Mouse (Mus musculus): Measurements from ENCODE around the gene Parg. TPM values are rescaled to one million over a fixed set of nuclear protein-coding genes. Genes with fewer than 3 reads are reported as not detected.

Parg gene
- polyA plus RNA-seq, 1 experiment from 2014 or later = 7.4 TPM

GRCm38 (mm10) chr14:32311381-32312035 is 109.8 kb downstream of the Parg start:
- no peak for TF ChIP-seq CTCF (IDR thresholded peaks at IDR 0.05; ENCODE audit: low read depth)
- TF ChIP-seq EP300 (IDR thresholded peaks at IDR 0.05; ENCODE audit: low read depth) = no peak
- Histone ChIP-seq H3K27ac (ENCODE audit: low read depth) (no peak overlapping the region), H3K9ac (replicated peaks) (no peak overlapping the region), H3K36me3 (replicated peaks; ENCODE audit: insufficient read depth, low read length) (no peaks in the 10 kb centered on the region), H3K9me3 (ENCODE audit: low read length) (no peaks in the 10 kb centered on the region), H3K27me3 (ENCODE audit: insufficient read depth, low read length) (no peaks in the 10 kb centered on the region), H3K4me2 (ENCODE audit: low read depth, low read length) (no peak overlapping the region), H3K4me1 (ENCODE audit: insufficient read depth) (no peaks in the 10 kb centered on the region), H3K4me3 (ENCODE audit: low read depth, low read length) (no peak overlapping the region)
- no peak for ATAC-seq
- WGBS (ENCODE audit: insufficient replicate concordance) = 85% methylated on average over 2 of the region's 2 CpGs
- DNase-seq = no peak

- WGBS (ENCODE audit: insufficient replicate concordance) = 19% methylated on average over 4 of the region's 4 CpGs
- H3K36me3 ChIP-seq (replicated peaks; ENCODE audit: insufficient read depth, low read length) = no peaks in the 10 kb centered on the region
- no peak overlapping the region for H3K4me3 ChIP-seq (ENCODE audit: low read depth, low read length)
- no peak for DNase-seq
- no peak overlapping the region for H3K4me2 ChIP-seq (ENCODE audit: low read depth, low read length)
- H3K9me3 ChIP-seq (ENCODE audit: low read length) = no peaks in the 10 kb centered on the region
- no peak for TF ChIP-seq CTCF (IDR thresholded peaks at IDR 0.05; ENCODE audit: low read depth)
- TF ChIP-seq EP300 (IDR thresholded peaks at IDR 0.05; ENCODE audit: low read depth) = no peak
- peaks cover 4% of the 10 kb centered on the region for H3K4me1 ChIP-seq (ENCODE audit: insufficient read depth)
- H3K9ac ChIP-seq (replicated peaks) = no peak overlapping the region
- no peaks in the 10 kb centered on the region for H3K27me3 ChIP-seq (ENCODE audit: insufficient read depth, low read length)
- no peak overlapping the region for H3K27ac ChIP-seq (ENCODE audit: low read depth)
- no peak for ATAC-seq
Measured at GRCm38 (mm10) chr14:32317822-32318221, 116.1 kb downstream of the Parg start.

GRCm38 (mm10) chr14:32321732-32322685 is 120.3 kb downstream of the Parg start, which contains the start of gene Ogdhl:
TSS of gene Ogdhl (plus strand) at chr14:32322019.
- Histone ChIP-seq H3K4me2 (ENCODE audit: low read depth, low read length) (peak within 1 kb of the TSS; percentile 84), H3K27me3 (ENCODE audit: insufficient read depth, low read length) (no peaks in the 10 kb centered on the region), H3K36me3 (replicated peaks; ENCODE audit: insufficient read depth, low read length) (no peaks in the 10 kb centered on the region), H3K9me3 (ENCODE audit: low read length) (no peaks in the 10 kb centered on the region), H3K27ac (ENCODE audit: low read depth) (no peak within 1 kb of the TSS), H3K4me3 (ENCODE audit: low read depth, low read length) (peak within 1 kb of the TSS; percentile 58), H3K9ac (replicated peaks) (0 out of 2 replicates have a peak within 1 kb of the TSS, but pooled peaks have one; percentile 34), H3K4me1 (ENCODE audit: insufficient read depth) (peaks cover 4% of the 10 kb centered on the region)
- TF ChIP-seq EP300 (IDR thresholded peaks at IDR 0.05; ENCODE audit: low read depth) (no peak), CTCF (IDR thresholded peaks at IDR 0.05; ENCODE audit: low read depth) (no peak)
- ATAC-seq = peak; percentile 59
- peak; percentile 78 for DNase-seq
- WGBS (ENCODE audit: insufficient replicate concordance) = 4% methylated on average over 49 of the region's 50 CpGs

- Histone ChIP-seq H3K9me3 (ENCODE audit: low read length) (no peaks in the 10 kb centered on the region), H3K27ac (ENCODE audit: low read depth) (no peak overlapping the region), H3K4me1 (ENCODE audit: insufficient read depth) (peaks cover 4% of the 10 kb centered on the region), H3K9ac (replicated peaks) (no peak overlapping the region), H3K4me3 (ENCODE audit: low read depth, low read length) (no peak overlapping the region), H3K36me3 (replicated peaks; ENCODE audit: insufficient read depth, low read length) (no peaks in the 10 kb centered on the region), H3K4me2 (ENCODE audit: low read depth, low read length) (no peak overlapping the region), H3K27me3 (ENCODE audit: insufficient read depth, low read length) (no peaks in the 10 kb centered on the region)
- ATAC-seq (no peak), DNase-seq (no peak)
- TF ChIP-seq EP300 (IDR thresholded peaks at IDR 0.05; ENCODE audit: low read depth) = no peak
- no peak for TF ChIP-seq CTCF (IDR thresholded peaks at IDR 0.05; ENCODE audit: low read depth)
- WGBS (ENCODE audit: insufficient replicate concordance) = 75% methylated on average over 5 of the region's 5 CpGs
Measured at GRCm38 (mm10) chr14:32323221-32323620, 121.5 kb downstream of the Parg start.

DNA sequence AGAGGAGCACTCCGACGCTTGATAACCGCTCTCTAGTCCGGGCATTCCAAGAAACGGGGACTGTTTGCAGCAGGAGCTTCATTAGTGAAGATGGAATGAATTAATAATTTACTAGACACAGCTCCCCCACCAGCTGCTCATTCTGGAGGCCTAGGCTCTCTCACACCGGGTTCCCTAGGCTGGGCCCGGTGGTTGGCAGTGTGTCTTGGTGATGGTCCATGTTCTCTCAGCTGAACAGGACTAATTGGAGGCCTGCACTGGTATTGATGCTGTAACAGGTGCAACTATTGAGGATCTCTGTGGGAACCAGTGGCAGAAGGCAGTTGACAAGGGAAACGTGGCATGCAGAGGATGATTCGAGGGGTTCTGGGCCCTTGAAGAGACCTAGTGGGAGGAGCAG is 125.6 kb downstream of the Parg start:
- H3K27ac ChIP-seq (ENCODE audit: low read depth) = no peak overlapping the region
- H3K9me3 ChIP-seq (ENCODE audit: low read length) = no peaks in the 10 kb centered on the region
- no peak overlapping the region for H3K4me2 ChIP-seq (ENCODE audit: low read depth, low read length)
- DNase-seq = no peak
- ATAC-seq = no peak
- no peaks in the 10 kb centered on the region for H3K4me1 ChIP-seq (ENCODE audit: insufficient read depth)
- 80% methylated on average over 9 of the region's 9 CpGs for WGBS (ENCODE audit: insufficient replicate concordance)
- no peak for TF ChIP-seq EP300 (IDR thresholded peaks at IDR 0.05; ENCODE audit: low read depth)
- no peak for TF ChIP-seq CTCF (IDR thresholded peaks at IDR 0.05; ENCODE audit: low read depth)
- H3K27me3 ChIP-seq (ENCODE audit: insufficient read depth, low read length) = no peaks in the 10 kb centered on the region
- H3K36me3 ChIP-seq (replicated peaks; ENCODE audit: insufficient read depth, low read length) = no peaks in the 10 kb centered on the region
- no peak overlapping the region for H3K9ac ChIP-seq (replicated peaks)
- no peak overlapping the region for H3K4me3 ChIP-seq (ENCODE audit: low read depth, low read length)

All from liver, postnatal 0 days (tissue).